Mouse (Mus musculus): ENCODE measurements around the gene Col6a3.

The Col6a3 gene

GRCm38 (mm10) chr1:90723754-90724153, 120.0 kb downstream of the Col6a3 start:
- DNase-seq (ENCODE audit: low spot score in 2 of 2): no peak

GRCm38 (mm10) chr1:90723325-90723724, 120.4 kb downstream of the Col6a3 start:
- DNase-seq (ENCODE audit: low spot score in 2 of 2): no peak

- DNase-seq (ENCODE audit: low spot score in 2 of 2): no peak
Measured at GRCm38 (mm10) chr1:90722021-90722420, 121.8 kb downstream of the Col6a3 start.

- no peak for DNase-seq (ENCODE audit: low spot score in 2 of 2)
Measured at GRCm38 (mm10) chr1:90720610-90721241, 123.0 kb downstream of the Col6a3 start.

GRCm38 (mm10) chr1:90718826-90719550, 124.8 kb downstream of the Col6a3 start:
- DNase-seq (ENCODE audit: low spot score in 2 of 2): no peak

GRCm38 (mm10) chr1:90716258-90716657, 127.5 kb downstream of the Col6a3 start:
- DNase-seq (ENCODE audit: low spot score in 2 of 2): no peak
